Mouse (Mus musculus): ENCODE data around the gene Abca4. TPM values are rescaled to one million over a fixed set of nuclear protein-coding genes. Genes with fewer than 3 reads are reported as not detected.

The Abca4 gene
- polyA plus RNA-seq, 1 experiment = 0.38 TPM

- peaks cover 4% of the 10 kb centered on the region; the same call in 1 of the 2 replicates for H3K4me1 ChIP-seq (ENCODE audit: control insufficient read depth, insufficient read depth, low read length)
- H3K4me3 ChIP-seq (ENCODE audit: control insufficient read depth, low read depth, low read length) = no peak overlapping the region
- no peaks in the 10 kb centered on the region for H3K27me3 ChIP-seq (ENCODE audit: control insufficient read depth, insufficient read depth, low read length)
- no peak overlapping the region for H3K27ac ChIP-seq (ENCODE audit: control insufficient read depth, insufficient read depth, low read depth, low read length)
- TF ChIP-seq POLR2A (IDR thresholded peaks at IDR 0.05; ENCODE audit: control insufficient read depth, low read depth, low read length) = no peak
- no peak for TF ChIP-seq CTCF (IDR thresholded peaks at IDR 0.05; ENCODE audit: control insufficient read depth, insufficient read depth, insufficient replicate concordance, low read depth, low read length)
- H3K36me3 ChIP-seq (ENCODE audit: control insufficient read depth, insufficient read depth, low read length) = no peaks in the 10 kb centered on the region
Observed at GRCm38 (mm10) chr3:122128999-122129493, 84.8 kb downstream of the Abca4 start.

GRCm38 (mm10) chr3:122130771-122131170 is 86.5 kb downstream of the Abca4 start:
- TF ChIP-seq POLR2A (IDR thresholded peaks at IDR 0.05; ENCODE audit: control insufficient read depth, low read depth, low read length) = no peak
- H3K4me3 ChIP-seq (ENCODE audit: control insufficient read depth, low read depth, low read length) = no peak overlapping the region
- H3K27ac ChIP-seq (ENCODE audit: control insufficient read depth, insufficient read depth, low read depth, low read length) = no peak overlapping the region
- no peaks in the 10 kb centered on the region for H3K36me3 ChIP-seq (ENCODE audit: control insufficient read depth, insufficient read depth, low read length)
- no peaks in the 10 kb centered on the region for H3K27me3 ChIP-seq (ENCODE audit: control insufficient read depth, insufficient read depth, low read length)
- peaks cover 4% of the 10 kb centered on the region; the same call in 1 of the 2 replicates for H3K4me1 ChIP-seq (ENCODE audit: control insufficient read depth, insufficient read depth, low read length)

- Histone ChIP-seq H3K4me3 (ENCODE audit: control insufficient read depth, low read depth, low read length) (no peak overlapping the region), H3K27me3 (ENCODE audit: control insufficient read depth, insufficient read depth, low read length) (no peaks in the 10 kb centered on the region), H3K36me3 (ENCODE audit: control insufficient read depth, insufficient read depth, low read length) (no peaks in the 10 kb centered on the region), H3K27ac (ENCODE audit: control insufficient read depth, insufficient read depth, low read depth, low read length) (no peak overlapping the region), H3K4me1 (ENCODE audit: control insufficient read depth, insufficient read depth, low read length) (no peaks in the 10 kb centered on the region)
- no peak for TF ChIP-seq POLR2A (IDR thresholded peaks at IDR 0.05; ENCODE audit: control insufficient read depth, low read depth, low read length)
- TF ChIP-seq CTCF (IDR thresholded peaks at IDR 0.05; ENCODE audit: control insufficient read depth, insufficient read depth, insufficient replicate concordance, low read depth, low read length) = no peak
Observed at GRCm38 (mm10) chr3:122131633-122132032, 87.4 kb downstream of the Abca4 start.

- Histone ChIP-seq H3K4me3 (ENCODE audit: control insufficient read depth, low read depth, low read length) (no peak overlapping the region), H3K27me3 (ENCODE audit: control insufficient read depth, insufficient read depth, low read length) (no peaks in the 10 kb centered on the region), H3K27ac (ENCODE audit: control insufficient read depth, insufficient read depth, low read depth, low read length) (no peak overlapping the region), H3K4me1 (ENCODE audit: control insufficient read depth, insufficient read depth, low read length) (no peaks in the 10 kb centered on the region), H3K36me3 (ENCODE audit: control insufficient read depth, insufficient read depth, low read length) (no peaks in the 10 kb centered on the region)
- TF ChIP-seq POLR2A (IDR thresholded peaks at IDR 0.05; ENCODE audit: control insufficient read depth, low read depth, low read length) (no peak), CTCF (IDR thresholded peaks at IDR 0.05; ENCODE audit: control insufficient read depth, insufficient read depth, insufficient replicate concordance, low read depth, low read length) (no peak)
Observed at GRCm38 (mm10) chr3:122133255-122133654, 89.0 kb downstream of the Abca4 start.

GRCm38 (mm10) chr3:122133840-122134239 is 89.6 kb downstream of the Abca4 start:
- Histone ChIP-seq H3K4me1 (ENCODE audit: control insufficient read depth, insufficient read depth, low read length) (no peaks in the 10 kb centered on the region), H3K27ac (ENCODE audit: control insufficient read depth, insufficient read depth, low read depth, low read length) (no peak overlapping the region)
- no peak for TF ChIP-seq CTCF (IDR thresholded peaks at IDR 0.05; ENCODE audit: control insufficient read depth, insufficient read depth, insufficient replicate concordance, low read depth, low read length)
- TF ChIP-seq POLR2A (IDR thresholded peaks at IDR 0.05; ENCODE audit: control insufficient read depth, low read depth, low read length) = no peak

GRCm38 (mm10) chr3:122140589-122141400 is 96.6 kb downstream of the Abca4 start:
- Histone ChIP-seq H3K27me3 (ENCODE audit: control insufficient read depth, insufficient read depth, low read length) (no peaks in the 10 kb centered on the region), H3K27ac (ENCODE audit: control insufficient read depth, insufficient read depth, low read depth, low read length) (no peak overlapping the region), H3K4me3 (ENCODE audit: control insufficient read depth, low read depth, low read length) (no peak overlapping the region), H3K4me1 (ENCODE audit: control insufficient read depth, insufficient read depth, low read length) (no peaks in the 10 kb centered on the region), H3K36me3 (ENCODE audit: control insufficient read depth, insufficient read depth, low read length) (no peaks in the 10 kb centered on the region)
- no peak for TF ChIP-seq POLR2A (IDR thresholded peaks at IDR 0.05; ENCODE audit: control insufficient read depth, low read depth, low read length)

More at GRCm38 (mm10) chr3:122133840-122134239, 89.6 kb downstream of the Abca4 start:
- Histone ChIP-seq H3K4me3 (ENCODE audit: control insufficient read depth, low read depth, low read length) (no peak overlapping the region), H3K27me3 (ENCODE audit: control insufficient read depth, insufficient read depth, low read length) (no peaks in the 10 kb centered on the region), H3K36me3 (ENCODE audit: control insufficient read depth, insufficient read depth, low read length) (no peaks in the 10 kb centered on the region)

- Histone ChIP-seq H3K27ac (ENCODE audit: control insufficient read depth, insufficient read depth, low read depth, low read length) (no peak overlapping the region), H3K4me1 (ENCODE audit: control insufficient read depth, insufficient read depth, low read length) (no peaks in the 10 kb centered on the region), H3K36me3 (ENCODE audit: control insufficient read depth, insufficient read depth, low read length) (no peaks in the 10 kb centered on the region), H3K27me3 (ENCODE audit: control insufficient read depth, insufficient read depth, low read length) (no peaks in the 10 kb centered on the region), H3K4me3 (ENCODE audit: control insufficient read depth, low read depth, low read length) (no peak overlapping the region)
- TF ChIP-seq CTCF (IDR thresholded peaks at IDR 0.05; ENCODE audit: control insufficient read depth, insufficient read depth, insufficient replicate concordance, low read depth, low read length) (no peak), POLR2A (IDR thresholded peaks at IDR 0.05; ENCODE audit: control insufficient read depth, low read depth, low read length) (no peak)
Observed at GRCm38 (mm10) chr3:122142256-122142922, 98.1 kb downstream of the Abca4 start.
